Mouse (Mus musculus) cortical plate, adult 2 months (tissue): ENCODE measurements around the gene Trp53bp1. TPM values are rescaled to one million over a fixed set of nuclear protein-coding genes. Genes with fewer than 3 reads are reported as not detected.

Experiments
- H3K27ac ChIP-seq: fragments of 200-500 bp; 2 replicates; pipeline ENCODE4 v1.5.1; 2012; ENCODE audit warnings: low read length, control low read depth, inconsistent platforms; ENCODE audit not compliant: insufficient read depth
- H3K4me1 ChIP-seq: fragments of 200-500 bp; 2 replicates; pipeline ENCODE4 v1.6.1; 2011; ENCODE audit warnings: low read length; ENCODE audit not compliant: control insufficient read depth, insufficient read depth
- H3K4me3 ChIP-seq: fragments of 200-500 bp; 2 replicates; pipeline ENCODE4 v1.5.1; 2011; ENCODE audit warnings: mild to moderate bottlenecking, low read length, control low read depth; ENCODE audit not compliant: insufficient read depth
- CTCF ChIP-seq: fragments of 200-500 bp; IDR thresholded peaks from 2 replicates; pipeline ENCODE4 v1.5.1; 2011; ENCODE audit warnings: mild to moderate bottlenecking, control low read depth, low read length; ENCODE audit not compliant: insufficient read depth; ENCODE audit errors: extremely low read depth
- POLR2A ChIP-seq: fragments of 200-500 bp; IDR thresholded peaks from 2 replicates; pipeline ENCODE4 v1.6.1; 2011; ENCODE audit warnings: mild to moderate bottlenecking, low read length, control low read depth; ENCODE audit not compliant: insufficient read depth; ENCODE audit errors: extremely low read depth
- polyA plus RNA-seq: library from polyadenylated mRNA; depleted of rRNA; stranded (reverse); fragments of >200 nt; gene quantifications from 2 replicates; pipeline ENCODE4 v1.2.3, GENCODE M21; 2012

Gene Trp53bp1
- polyA plus RNA-seq, 1 experiment = 63.6 TPM

- Histone ChIP-seq H3K4me3 (no peak overlapping the region), H3K4me1 (peaks cover 5% of the 10 kb centered on the region), H3K27ac (no peak overlapping the region)
- TF ChIP-seq CTCF (no peak), POLR2A (no peak)
Observed at GRCm38 (mm10) chr2:121214491-121214890, 56.7 kb downstream of the Trp53bp1 start.

- TF ChIP-seq POLR2A (no peak), CTCF (no peak)
- H3K4me3 ChIP-seq = no peak overlapping the region
- no peak overlapping the region for H3K27ac ChIP-seq
- no peaks in the 10 kb centered on the region for H3K4me1 ChIP-seq
Observed at GRCm38 (mm10) chr2:121206541-121206940, 64.7 kb downstream of the Trp53bp1 start.

GRCm38 (mm10) chr2:121204276-121204675 lies 66.9 kb downstream of the Trp53bp1 start:
- Histone ChIP-seq H3K27ac (no peak overlapping the region), H3K4me1 (peaks cover 12% of the 10 kb centered on the region), H3K4me3 (no peak overlapping the region)
- TF ChIP-seq CTCF = no peak
- TF ChIP-seq POLR2A = no peak

- peak overlapping the region; percentile 70; the same call in 1 of the 2 replicates for H3K27ac ChIP-seq
Observed at GRCm38 (mm10) chr2:121195466-121195865, 75.7 kb downstream of the Trp53bp1 start.

GRCm38 (mm10) chr2:121188530-121188929 lies 82.7 kb downstream of the Trp53bp1 start:
- peaks cover 1% of the 10 kb centered on the region; the same call in 1 of the 2 replicates for H3K4me1 ChIP-seq
- no peak overlapping the region for H3K27ac ChIP-seq
- H3K4me3 ChIP-seq = no peak overlapping the region
- TF ChIP-seq CTCF (peak; percentile 18; the same call in 1 of the 2 replicates), POLR2A (no peak)

More at GRCm38 (mm10) chr2:121195466-121195865, 75.7 kb downstream of the Trp53bp1 start:
- TF ChIP-seq CTCF (no peak), POLR2A (no peak)
- Histone ChIP-seq H3K4me3 (no peak overlapping the region), H3K4me1 (peaks cover 16% of the 10 kb centered on the region)

GRCm38 (mm10) chr2:121184142-121184541 lies 87.1 kb downstream of the Trp53bp1 start:
- H3K27ac ChIP-seq = no peak overlapping the region
- no peak overlapping the region for H3K4me3 ChIP-seq
- TF ChIP-seq POLR2A (no peak), CTCF (no peak)
- H3K4me1 ChIP-seq = no peaks in the 10 kb centered on the region

GRCm38 (mm10) chr2:121183431-121183830 lies 87.8 kb downstream of the Trp53bp1 start:
- no peak overlapping the region for H3K4me3 ChIP-seq
- TF ChIP-seq CTCF = no peak
- TF ChIP-seq POLR2A = no peak
- no peak overlapping the region for H3K27ac ChIP-seq
- H3K4me1 ChIP-seq = no peaks in the 10 kb centered on the region

- TF ChIP-seq CTCF (no peak), POLR2A (no peak)
- no peak overlapping the region for H3K4me3 ChIP-seq
- H3K4me1 ChIP-seq = no peaks in the 10 kb centered on the region
- no peak overlapping the region for H3K27ac ChIP-seq
Observed at GRCm38 (mm10) chr2:121178828-121179479, 92.3 kb downstream of the Trp53bp1 start.

GRCm38 (mm10) chr2:121170980-121171742 lies 100.0 kb downstream of the Trp53bp1 start, which contains the start of gene Zscan29:
Zscan29 (minus strand) TSS chr2:121171125.
- Histone ChIP-seq H3K4me1 (peaks cover 2% of the 10 kb centered on the region), H3K27ac (peak within 1 kb of the TSS; percentile 89), H3K4me3 (peak within 1 kb of the TSS; percentile 97)
- TF ChIP-seq CTCF (no peak), POLR2A (peak; percentile 65)
